Mouse (Mus musculus): ENCODE data around the gene Tnip3.

The Tnip3 gene

GRCm38 (mm10) chr6:65585333-65586053 lies 60.4 kb downstream of the Tnip3 start:
- no peak for DNase-seq

GRCm38 (mm10) chr6:65588847-65589246 lies 63.7 kb downstream of the Tnip3 start:
- DNase-seq, result no peak

DNA sequence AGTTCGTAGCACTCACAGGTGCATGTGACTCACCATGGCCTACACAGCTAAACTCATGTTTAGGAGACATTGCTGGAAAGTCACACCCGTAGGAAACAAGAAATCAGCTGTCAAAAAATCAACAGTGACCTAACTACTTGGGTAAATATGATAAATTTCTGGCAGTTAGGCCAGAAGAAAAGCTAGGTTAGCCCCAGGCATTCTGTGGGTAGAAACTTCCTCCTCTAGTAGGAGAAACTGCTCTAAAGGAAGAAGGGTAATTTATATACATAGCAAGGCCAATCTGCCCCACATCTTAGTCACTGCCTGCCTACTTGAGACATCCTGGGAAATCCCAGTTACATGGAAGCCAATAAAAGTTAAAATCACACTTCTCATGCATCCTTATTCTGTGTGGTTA lies 64.9 kb downstream of the Tnip3 start:
- no peak for DNase-seq

DNA sequence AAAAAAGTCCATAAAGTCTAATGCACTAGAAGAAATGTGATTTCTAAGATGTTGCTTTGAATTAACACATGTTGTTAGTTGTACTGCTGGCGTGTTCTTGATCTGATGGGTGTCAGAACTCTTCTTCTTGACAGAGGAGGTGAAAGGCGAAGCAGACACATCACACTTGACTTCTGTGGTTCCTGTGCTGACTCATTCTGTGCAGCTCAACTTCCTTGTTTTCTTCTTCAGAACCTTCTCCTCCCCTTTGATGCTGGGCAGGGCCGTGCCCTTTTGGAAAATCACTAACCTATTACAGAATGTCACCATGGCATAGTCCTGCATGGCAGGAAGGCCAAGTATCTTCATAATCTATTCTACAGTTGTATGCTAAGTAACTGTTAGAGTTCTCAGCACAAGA lies 69.1 kb downstream of the Tnip3 start:
- peak in 1 of 2 experiments; percentile 7 for DNase-seq

DNA sequence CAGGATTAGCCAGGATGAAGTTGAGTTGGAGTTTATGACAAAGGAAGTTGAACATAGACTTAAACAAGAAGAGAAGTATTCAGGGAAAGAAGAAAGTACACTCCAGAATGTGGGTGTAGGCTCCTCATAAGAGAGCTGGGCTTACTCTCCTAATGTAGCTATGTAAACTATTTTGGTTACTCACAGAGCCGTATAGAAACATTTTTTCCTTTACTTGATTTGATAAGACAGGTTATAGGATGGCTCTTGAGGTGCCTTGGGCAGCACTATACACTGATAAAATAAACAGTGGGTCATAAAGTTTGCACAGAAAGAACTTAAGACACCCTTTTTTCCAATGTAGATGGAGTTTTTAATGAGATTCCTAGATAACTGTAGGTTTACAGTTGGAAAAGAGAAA lies 70.3 kb downstream of the Tnip3 start:
- DNase-seq, result no peak

DNA sequence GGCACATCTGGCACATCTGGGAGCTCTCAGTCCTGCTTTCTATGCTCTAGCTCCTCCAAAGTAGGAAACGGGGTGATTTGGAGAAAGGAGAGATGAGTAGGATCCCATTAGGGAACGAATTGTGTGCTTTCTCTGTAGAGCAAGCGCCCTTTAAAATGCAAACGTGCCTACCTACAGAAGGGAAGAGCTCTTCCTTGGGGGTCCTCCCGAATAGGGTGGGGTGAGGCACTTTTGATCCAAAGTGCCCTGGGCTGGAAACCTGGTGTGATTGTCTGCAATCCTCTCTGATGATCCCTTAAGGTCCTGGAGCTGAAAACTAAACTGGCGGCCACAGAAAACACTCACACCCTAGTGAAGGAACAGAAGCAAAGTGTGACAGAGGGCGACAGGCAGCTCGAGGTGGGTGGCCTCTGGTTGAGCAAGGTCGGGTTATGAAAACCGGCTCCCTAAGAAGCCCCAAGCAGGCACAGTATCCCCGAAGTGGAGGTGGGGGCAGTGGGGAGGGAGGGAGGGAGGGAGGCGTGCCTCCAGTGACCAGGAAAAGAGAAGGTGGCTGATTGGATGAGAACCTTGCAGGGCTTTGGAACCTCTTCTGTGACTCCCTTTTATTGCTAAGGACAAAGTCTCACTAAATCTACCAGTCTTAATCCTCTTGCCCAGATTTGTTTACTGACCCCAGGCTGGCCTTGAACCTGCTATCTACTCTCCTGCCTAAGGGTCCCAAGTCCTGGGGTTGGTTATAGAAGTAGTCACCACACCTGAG lies 72.1 kb downstream of the Tnip3 start:
- no peak for DNase-seq

DNA sequence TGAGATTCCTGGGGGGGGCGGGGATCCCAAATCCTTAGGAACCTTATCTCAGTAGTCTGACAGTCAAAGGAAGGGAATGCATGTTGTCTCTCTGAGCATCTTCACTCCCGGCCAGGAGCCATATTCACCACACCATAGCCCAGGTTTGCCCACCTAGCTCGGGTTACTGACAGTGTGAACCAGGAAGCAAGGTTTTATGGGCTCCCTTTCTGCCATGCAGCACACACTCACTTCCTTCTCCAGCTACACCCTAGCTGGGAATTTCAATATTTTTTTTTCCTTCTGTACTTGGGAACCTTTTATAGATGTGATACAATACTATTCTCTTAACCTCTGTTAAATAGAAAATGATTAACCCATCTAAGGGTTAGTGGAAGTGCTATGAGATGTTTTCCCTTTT lies 73.4 kb downstream of the Tnip3 start:
- DNase-seq, result no peak

- DNase-seq, result no peak
These were observed 75.0 kb downstream of the Tnip3 start for GRCm38 (mm10) chr6:65599865-65600739.

GRCm38 (mm10) chr6:65600887-65601286 lies 75.8 kb downstream of the Tnip3 start:
- DNase-seq, result no peak

DNA sequence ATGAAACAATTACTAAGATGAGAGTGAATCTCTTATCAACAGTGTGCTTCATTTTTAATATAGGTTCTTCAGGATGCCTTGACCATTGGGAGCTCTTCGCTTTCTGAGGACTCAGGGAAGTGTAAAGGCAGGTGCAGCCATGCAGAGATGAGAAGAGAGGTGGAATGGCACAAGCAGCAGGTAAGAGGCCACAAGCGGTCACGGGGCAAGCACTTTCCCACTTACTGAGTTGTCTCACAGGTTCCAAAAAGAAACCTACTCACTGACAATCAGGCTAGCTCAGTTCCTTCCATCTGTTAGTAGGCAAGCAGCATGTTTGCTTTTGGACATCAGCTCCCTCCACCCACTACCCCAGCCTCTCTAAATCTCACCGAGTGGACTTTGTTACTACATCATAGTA lies 80.7 kb downstream of the Tnip3 start:
- DNase-seq, result no peak

DNA sequence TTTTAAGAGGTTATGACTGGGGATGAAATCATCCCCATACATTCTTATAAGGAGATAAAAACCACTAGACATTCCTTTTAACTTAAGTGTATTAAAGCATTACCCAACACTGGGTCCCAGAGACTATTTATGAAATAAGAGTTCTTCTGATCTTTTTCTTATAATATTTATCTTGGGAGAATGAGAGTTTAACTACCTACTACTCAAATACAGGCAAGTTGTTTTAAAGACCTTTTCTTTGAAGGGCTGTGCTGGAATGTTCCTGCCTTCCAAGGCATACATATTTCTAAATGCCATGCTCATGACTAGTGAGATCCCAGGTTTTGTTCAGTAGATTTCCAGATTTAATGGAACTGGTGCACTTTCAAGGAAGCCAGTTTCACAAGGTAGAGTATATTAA lies 81.8 kb downstream of the Tnip3 start:
- no peak for DNase-seq

DNA sequence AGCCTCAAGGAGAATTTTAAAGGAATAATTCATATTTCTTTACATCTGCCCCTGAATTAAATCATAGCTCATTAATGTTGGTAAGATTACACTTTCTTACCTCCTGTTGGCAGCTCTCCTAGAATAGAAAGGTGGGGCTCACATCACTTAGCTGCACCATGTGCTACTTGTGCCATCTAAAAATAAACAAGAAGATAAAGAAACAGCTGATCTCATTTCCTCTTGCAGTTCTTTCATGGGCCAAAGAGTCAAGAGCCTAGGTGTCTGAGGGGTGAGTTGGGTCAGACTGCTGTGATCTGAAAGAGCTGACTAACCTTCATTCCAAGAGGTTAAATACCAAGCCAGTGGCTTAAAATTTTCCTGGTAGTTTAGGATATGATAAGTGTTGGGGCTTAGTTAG lies 86.7 kb downstream of the Tnip3 start:
- DNase-seq, result no peak

DNA sequence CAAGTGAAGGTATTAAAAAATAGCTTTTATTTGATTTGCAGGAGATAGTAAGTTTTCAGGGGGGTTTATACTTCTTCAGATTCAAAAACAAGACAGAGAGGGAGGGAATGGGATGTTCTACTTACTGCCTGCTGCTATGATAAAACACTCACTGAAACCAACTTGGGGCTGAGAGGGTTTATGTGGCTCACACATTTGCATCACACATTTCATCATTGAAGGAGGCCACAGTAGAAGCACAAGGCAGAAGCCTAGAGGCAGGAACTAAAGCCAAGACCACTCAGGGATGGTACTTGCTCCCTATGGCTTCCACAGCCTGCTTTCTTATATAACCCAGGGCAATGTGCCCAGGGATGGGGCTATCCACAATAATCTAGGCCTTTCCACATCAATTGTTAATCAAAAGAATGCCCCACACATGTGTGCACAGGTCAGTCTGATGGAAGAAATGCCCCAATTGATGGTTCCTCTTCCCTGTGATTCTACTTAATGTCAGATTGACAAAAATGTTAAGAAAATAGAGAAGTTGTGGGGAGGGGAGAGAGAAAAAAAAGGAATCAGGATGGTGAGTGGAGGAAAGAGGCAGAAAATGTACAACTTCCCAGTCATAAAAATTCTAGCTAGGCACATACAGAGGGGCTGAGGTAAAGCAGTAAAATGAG lies 88.9 kb downstream of the Tnip3 start:
- no peak for DNase-seq

- no peak for DNase-seq
These were observed 90.5 kb downstream of the Tnip3 start for GRCm38 (mm10) chr6:65615641-65616040.

DNA sequence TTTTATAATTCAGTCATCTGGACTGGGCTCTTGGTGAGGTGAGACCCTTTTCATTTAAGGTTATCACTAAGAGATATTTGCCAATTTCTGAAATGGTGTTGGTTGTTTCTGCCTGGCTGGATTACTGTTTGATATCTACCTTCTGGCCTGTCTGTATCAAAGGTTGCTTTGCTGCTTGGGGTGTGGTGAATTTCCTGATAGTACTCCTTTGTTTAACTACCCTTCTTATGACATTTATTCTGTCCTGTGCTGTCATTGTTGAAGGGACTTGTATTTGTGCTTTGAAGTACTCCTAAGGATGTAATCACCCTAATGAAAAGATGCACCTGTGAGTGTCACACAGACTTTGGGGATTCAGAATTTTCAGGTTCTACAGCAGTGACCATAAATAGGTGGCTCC lies 96.1 kb downstream of the Tnip3 start:
- DNase-seq, result no peak

DNA sequence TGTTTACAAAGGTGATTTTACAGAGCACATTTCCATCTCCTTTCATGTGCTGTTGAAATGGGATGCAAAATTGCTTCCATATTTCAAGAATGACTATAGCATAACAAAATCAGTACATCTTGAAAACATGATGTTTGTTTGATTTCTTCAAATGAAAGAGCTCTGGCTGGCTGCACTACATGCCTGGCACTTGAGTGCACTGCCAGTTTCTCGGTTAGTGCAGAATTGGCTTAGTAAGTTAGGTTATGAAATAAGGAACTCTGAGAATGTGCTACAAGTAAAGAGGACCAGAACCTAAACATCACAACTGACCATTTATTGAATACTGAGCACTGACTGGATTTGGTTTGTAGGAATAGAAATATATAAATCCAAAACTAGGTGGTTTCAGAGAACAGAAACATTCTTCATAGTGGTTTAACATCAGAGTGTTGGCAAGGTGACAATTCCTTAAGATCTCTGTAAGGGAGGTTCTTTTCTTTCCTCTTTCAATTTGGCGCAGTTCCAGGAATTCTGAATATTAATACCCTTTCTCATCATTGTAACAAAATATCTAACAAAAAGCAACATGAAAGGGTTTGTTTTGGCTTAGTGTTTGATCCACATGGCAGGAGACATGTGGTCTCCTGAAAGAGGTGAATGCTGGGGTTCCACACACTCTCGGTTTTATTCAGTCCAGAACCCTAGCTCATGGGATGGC lies 98.1 kb downstream of the Tnip3 start:
- DNase-seq, result no peak

- DNase-seq, result no peak
These were observed 105.5 kb downstream of the Tnip3 start for GRCm38 (mm10) chr6:65630578-65630977.

GRCm38 (mm10) chr6:65632184-65632583 lies 107.1 kb downstream of the Tnip3 start:
- DNase-seq, result no peak

- no peak for DNase-seq
These were observed 117.3 kb downstream of the Tnip3 start for GRCm38 (mm10) chr6:65642431-65642830.

- no peak for DNase-seq
These were observed 119.0 kb downstream of the Tnip3 start for GRCm38 (mm10) chr6:65644110-65644509.

DNA sequence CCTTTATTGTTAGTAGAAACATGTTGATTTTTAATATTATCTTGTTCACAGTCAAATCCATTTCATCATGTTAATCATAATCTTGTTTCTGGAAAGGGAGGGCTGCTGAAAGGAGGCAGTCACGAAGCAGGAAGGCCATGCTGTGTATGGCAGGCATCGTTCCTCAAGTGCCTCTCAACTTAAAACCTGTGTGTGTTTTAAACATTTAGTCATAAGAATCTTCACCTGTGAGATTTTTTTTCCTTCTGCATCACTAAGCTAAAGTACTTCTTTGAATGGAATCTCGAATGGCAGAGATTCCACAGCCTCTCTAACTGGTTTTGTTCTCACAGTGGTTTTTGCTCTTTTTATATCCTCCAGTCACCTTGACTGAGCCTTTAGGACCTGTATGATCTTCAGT lies 121.3 kb downstream of the Tnip3 start:
- DNase-seq, result no peak

- DNase-seq, result no peak
These were observed 122.6 kb downstream of the Tnip3 start for GRCm38 (mm10) chr6:65647731-65648130.
